ENCODE assay signal across 8 mouse cellular contexts in the genomic region with DNA sequence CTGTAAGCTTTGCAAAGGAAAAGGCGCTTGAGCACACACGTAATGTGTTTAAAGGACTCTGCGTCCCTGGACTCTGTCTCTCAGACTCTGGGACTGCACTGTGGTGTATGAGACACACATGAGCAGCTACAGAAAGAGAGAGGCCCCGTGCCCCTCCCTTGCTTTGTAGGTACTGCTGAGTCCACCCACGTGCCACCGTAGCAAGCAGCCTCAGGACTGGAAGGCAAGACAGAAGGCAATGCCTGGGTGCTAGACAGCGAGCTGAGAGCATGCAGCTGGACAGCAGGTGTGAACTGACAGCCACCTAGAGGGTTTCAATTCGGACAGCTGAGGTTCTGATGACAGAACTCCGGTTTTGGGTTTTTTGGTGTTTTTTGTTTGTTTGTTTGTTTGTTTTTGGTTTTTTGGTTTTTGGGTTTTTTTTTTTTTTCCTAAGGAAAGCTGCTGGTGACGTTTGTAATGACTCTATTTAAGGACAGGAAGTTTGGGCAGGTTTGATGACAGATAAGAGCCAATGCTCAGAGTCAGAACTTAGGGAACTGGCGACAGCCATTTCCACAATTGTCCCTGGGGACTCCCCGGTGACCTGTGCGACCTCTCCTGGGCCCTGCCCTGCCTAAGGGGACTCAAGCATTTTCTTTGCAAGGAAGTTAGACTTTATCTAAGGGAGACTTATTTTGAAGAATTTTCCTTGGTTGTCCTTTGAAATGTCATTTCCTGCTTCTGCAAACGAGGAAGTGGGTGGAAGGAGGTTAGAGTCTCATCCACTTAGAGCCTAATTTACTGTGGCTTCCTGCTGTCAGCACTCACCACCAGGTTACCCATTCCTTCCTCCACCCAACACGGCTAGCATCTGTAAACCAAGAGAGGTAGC.
DNase-seq lines count a peak whose midpoint lies in the region; ATAC-seq and TF ChIP-seq lines count a peak whose summit lies in the region.

No protein-coding gene starts in this region.

- H3K27me3 ChIP-seq in hindbrain, embryonic 14.5 days (ENCODE audit: control insufficient read depth, insufficient read depth, low read length), result no peaks in the 10 kb centered on the region
- no peaks in the 10 kb centered on the region for H3K27me3 ChIP-seq in hindbrain, embryonic 10.5 days (ENCODE audit: insufficient read depth, poor library complexity, severe bottlenecking)
- H3K27me3 ChIP-seq in heart, embryonic 15.5 days, result no peaks in the 10 kb centered on the region
- H3K27me3 ChIP-seq in lung, postnatal 0 days (replicated peaks; ENCODE audit: insufficient read depth, low read length), result no peaks in the 10 kb centered on the region
- H3K27me3 ChIP-seq in hindbrain, embryonic 13.5 days, result no peaks in the 10 kb centered on the region

- no peak; the same call in 1 of the 2 replicates for TF ChIP-seq CTCF in lung, postnatal 0 days (IDR thresholded peaks at IDR 0.05)

- H3K4me3 ChIP-seq in hindbrain, embryonic 14.5 days (replicated peaks; ENCODE audit: low read length), result no peak overlapping the region
- H3K4me3 ChIP-seq in hindbrain, embryonic 10.5 days, result no peak overlapping the region
- no peak overlapping the region for H3K4me3 ChIP-seq in heart, embryonic 15.5 days
- no peak overlapping the region for H3K4me3 ChIP-seq in lung, postnatal 0 days (ENCODE audit: low read depth, low read length)
- H3K4me3 ChIP-seq in hindbrain, embryonic 13.5 days, result no peak overlapping the region

- H3K9ac ChIP-seq in hindbrain, embryonic 14.5 days, result no peak overlapping the region
- no peak overlapping the region for H3K9ac ChIP-seq in heart, embryonic 15.5 days
- no peak overlapping the region for H3K9ac ChIP-seq in lung, postnatal 0 days (replicated peaks; ENCODE audit: low read depth)
- H3K9ac ChIP-seq in hindbrain, embryonic 13.5 days, result no peak overlapping the region

- DNase-seq in hindbrain, embryonic 14.5 days (ENCODE audit: low spot score), result no peak
- no peak for DNase-seq in hindbrain, embryonic 10.5 days (ENCODE audit: low spot score)
- peak; percentile 32 for DNase-seq in lung, postnatal 0 days (ENCODE audit: low spot score)
- DNase-seq in urinary bladder, postnatal 25 days (ENCODE audit: low spot score), result no peak

- WGBS in hindbrain, embryonic 14.5 days, result 66% methylated on average over 15 of the region's 15 CpGs
- WGBS in hindbrain, embryonic 10.5 days, result 59% methylated on average over 15 of the region's 15 CpGs
- WGBS in heart, embryonic 15.5 days, result 34% methylated on average over 15 of the region's 15 CpGs
- 39% methylated on average over 15 of the region's 15 CpGs for WGBS in lung, postnatal 0 days
- 66% methylated on average over 15 of the region's 15 CpGs for WGBS in hindbrain, embryonic 13.5 days

- peak overlapping the region; percentile 29; the same call in 1 of the 2 replicates for H3K27ac ChIP-seq in hindbrain, embryonic 14.5 days
- H3K27ac ChIP-seq in hindbrain, embryonic 10.5 days, result no peak overlapping the region
- peak overlapping the region; percentile 31; the same call in 1 of the 2 replicates for H3K27ac ChIP-seq in heart, embryonic 15.5 days
- no peak overlapping the region for H3K27ac ChIP-seq in lung, postnatal 0 days (ENCODE audit: low read length)
- H3K27ac ChIP-seq in hindbrain, embryonic 13.5 days, result no peak overlapping the region

- 0 out of 2 replicates have a peak, but pooled peaks cover 2% of the 10 kb centered on the region for H3K4me1 ChIP-seq in hindbrain, embryonic 14.5 days (replicated peaks; ENCODE audit: control insufficient read depth, insufficient read depth, low read length)
- H3K4me1 ChIP-seq in hindbrain, embryonic 10.5 days (replicated peaks), result peaks cover 18% of the 10 kb centered on the region
- H3K4me1 ChIP-seq in heart, embryonic 15.5 days (replicated peaks), result peaks cover 25% of the 10 kb centered on the region
- peaks cover 13% of the 10 kb centered on the region; the same call in 1 of the 2 replicates for H3K4me1 ChIP-seq in lung, postnatal 0 days (ENCODE audit: insufficient read depth, low read depth, low read length)
- peaks cover 15% of the 10 kb centered on the region for H3K4me1 ChIP-seq in hindbrain, embryonic 13.5 days (replicated peaks)

- H3K9me3 ChIP-seq in hindbrain, embryonic 14.5 days (ENCODE audit: control insufficient read depth, low read length), result no peaks in the 10 kb centered on the region
- no peaks in the 10 kb centered on the region for H3K9me3 ChIP-seq in hindbrain, embryonic 10.5 days
- no peaks in the 10 kb centered on the region for H3K9me3 ChIP-seq in heart, embryonic 15.5 days (replicated peaks)
- no peaks in the 10 kb centered on the region for H3K9me3 ChIP-seq in lung, postnatal 0 days (ENCODE audit: low read length)
- no peaks in the 10 kb centered on the region for H3K9me3 ChIP-seq in hindbrain, embryonic 13.5 days

- no peaks in the 10 kb centered on the region for H3K36me3 ChIP-seq in hindbrain, embryonic 14.5 days (replicated peaks; ENCODE audit: control insufficient read depth, insufficient read depth)
- no peaks in the 10 kb centered on the region for H3K36me3 ChIP-seq in hindbrain, embryonic 10.5 days
- H3K36me3 ChIP-seq in heart, embryonic 15.5 days, result no peaks in the 10 kb centered on the region
- H3K36me3 ChIP-seq in lung, postnatal 0 days (ENCODE audit: insufficient read depth, low read length), result no peaks in the 10 kb centered on the region
- no peaks in the 10 kb centered on the region for H3K36me3 ChIP-seq in hindbrain, embryonic 13.5 days

- no peak overlapping the region for H3K4me2 ChIP-seq in hindbrain, embryonic 14.5 days (replicated peaks)
- H3K4me2 ChIP-seq in heart, embryonic 15.5 days, result no peak overlapping the region
- H3K4me2 ChIP-seq in lung, postnatal 0 days (replicated peaks; ENCODE audit: low read depth, low read length), result no peak overlapping the region
- no peak overlapping the region for H3K4me2 ChIP-seq in hindbrain, embryonic 13.5 days

- TF ChIP-seq EP300 in lung, postnatal 0 days (IDR thresholded peaks at IDR 0.05), result no peak

- ATAC-seq in hindbrain, embryonic 14.5 days (ENCODE audit: low FRiP score), result no peak
- ATAC-seq in activated CD4-positive, CD25-positive, alpha-beta regulatory T cell, adult 4 months, result peak; percentile 66
- ATAC-seq in heart, embryonic 15.5 days (replicated peaks; ENCODE audit: insufficient number of reproducible peaks, insufficient read depth, low FRiP score, low read depth), result no peak
- ATAC-seq in lung, postnatal 0 days, result no peak
- ATAC-seq in erythroblast, adult 5-6 weeks (replicated peaks; ENCODE audit: low FRiP score, poor library complexity, severe bottlenecking), result no peak
- no peak for ATAC-seq in hindbrain, embryonic 13.5 days (ENCODE audit: low FRiP score)

Comparison
In these comparisons a context has a peak if more than half of its experiments do, and no peak if none do; other contexts are left out.
1. H3K27ac ChIP-seq: peak in hindbrain, embryonic 14.5 days (single experiment) and heart, embryonic 15.5 days (single experiment); none in hindbrain, embryonic 10.5 days (single experiment), lung, postnatal 0 days (single experiment) and hindbrain, embryonic 13.5 days (single experiment).